Mouse (Mus musculus) monocyte, adult 5-6 weeks (primary cell): ENCODE data around the gene Mapkapk5. TPM values are rescaled to one million over a fixed set of nuclear protein-coding genes. Genes with fewer than 3 reads are reported as not detected.

Source experiments
- ATAC-seq: fragments of 153-309, 156-312 bp; replicated peaks from 2 replicates; pipeline ENCODE4 v1.8.0; 2017; ENCODE audit warnings: mild to moderate bottlenecking; ENCODE audit not compliant: low TSS enrichment, insufficient number of reproducible peaks, severe bottlenecking, poor library complexity, low FRiP score
- total RNA-seq: library from RNA; stranded (forward); fragments of 200-1000, 200-491, 200-594 nt; gene quantifications from 3 replicates; pipeline ENCODE4 v1.2.3, GENCODE M21; 2017

Gene Mapkapk5
- total RNA-seq, 1 experiment from 2014 or later, result 201 TPM

DNA sequence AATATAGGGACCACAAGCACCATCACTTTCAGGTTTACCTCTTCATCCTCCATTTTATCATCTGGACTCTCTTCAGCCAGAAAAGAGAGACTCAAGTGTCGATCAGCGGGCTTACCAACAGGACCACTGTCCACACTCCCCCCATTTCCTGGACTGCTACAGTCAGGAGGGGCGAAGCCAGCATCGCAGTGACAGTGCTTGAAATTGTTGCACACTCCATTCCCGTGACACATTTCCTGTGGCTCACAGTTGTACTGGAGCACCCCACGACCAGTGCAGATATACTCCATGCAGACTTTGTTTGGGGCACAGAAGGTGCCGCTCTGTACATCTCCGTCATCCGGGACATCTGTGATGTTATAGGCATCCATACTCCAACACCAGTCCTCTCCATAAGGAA is 26.7 kb downstream of the Mapkapk5 start:
- ATAC-seq, result no peak

DNA sequence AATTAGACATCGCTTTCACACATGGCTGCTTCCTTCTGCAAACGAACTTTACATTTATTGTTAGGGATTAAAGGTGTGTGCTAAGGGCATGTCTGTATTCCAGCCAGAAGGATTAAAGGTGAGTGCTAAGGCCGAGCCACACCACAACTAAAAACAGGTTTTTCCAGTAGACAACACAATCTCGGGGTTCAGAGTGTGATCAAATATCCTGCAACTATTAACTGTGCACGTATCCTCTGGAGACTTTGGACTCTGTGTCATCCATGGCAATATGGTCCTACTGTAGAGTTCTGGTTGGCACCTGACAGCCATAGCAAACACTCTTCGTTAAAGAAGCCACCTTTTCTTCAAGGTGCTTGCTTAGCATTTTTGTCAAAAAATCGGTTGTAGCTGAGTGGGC is 35.7 kb downstream of the Mapkapk5 start:
- no peak for ATAC-seq

DNA sequence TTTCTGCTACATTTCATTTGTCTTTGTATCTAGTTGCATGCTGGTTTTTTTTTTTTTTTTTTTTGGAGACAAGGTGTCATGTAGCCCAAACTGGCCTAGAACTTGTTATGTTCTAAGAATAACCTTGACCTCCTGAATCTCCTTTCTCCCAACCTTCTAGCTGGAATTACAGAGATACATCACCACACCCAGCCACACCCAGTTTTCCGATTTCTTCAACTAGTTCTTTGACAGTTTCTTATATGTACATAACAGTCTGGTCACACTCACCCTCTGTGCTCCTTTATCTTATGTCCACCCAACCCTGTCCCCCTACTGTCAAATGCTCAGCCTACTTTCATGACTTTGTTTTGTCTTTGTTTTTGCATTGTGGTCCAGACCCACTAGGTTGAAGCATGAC is 38.9 kb downstream of the Mapkapk5 start:
- no peak for ATAC-seq

DNA sequence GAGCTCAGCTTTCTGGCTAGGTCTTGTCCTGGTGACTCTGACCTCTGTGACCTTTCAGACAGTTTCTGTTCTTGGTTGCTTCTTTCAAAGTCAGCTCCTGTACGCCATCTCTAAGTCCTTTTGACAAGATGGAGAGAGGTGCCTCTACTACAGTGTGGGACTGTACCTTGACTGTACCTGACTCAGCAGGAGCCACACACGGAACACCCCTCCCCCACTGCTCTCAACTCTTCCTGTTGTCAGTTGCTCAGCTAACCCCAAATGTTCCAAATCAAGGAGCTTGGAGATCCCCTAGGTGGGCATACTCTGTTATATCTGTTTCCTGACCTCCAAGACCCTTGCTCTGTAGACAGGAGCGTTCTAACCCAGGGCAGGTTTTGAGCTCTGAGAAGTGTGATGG is 42.5 kb downstream of the Mapkapk5 start, which contains the start of gene Adam1b:
TSS of gene Adam1b (minus strand) at position 205 of the 400 bp plus-strand sequence.
- no peak for ATAC-seq

DNA sequence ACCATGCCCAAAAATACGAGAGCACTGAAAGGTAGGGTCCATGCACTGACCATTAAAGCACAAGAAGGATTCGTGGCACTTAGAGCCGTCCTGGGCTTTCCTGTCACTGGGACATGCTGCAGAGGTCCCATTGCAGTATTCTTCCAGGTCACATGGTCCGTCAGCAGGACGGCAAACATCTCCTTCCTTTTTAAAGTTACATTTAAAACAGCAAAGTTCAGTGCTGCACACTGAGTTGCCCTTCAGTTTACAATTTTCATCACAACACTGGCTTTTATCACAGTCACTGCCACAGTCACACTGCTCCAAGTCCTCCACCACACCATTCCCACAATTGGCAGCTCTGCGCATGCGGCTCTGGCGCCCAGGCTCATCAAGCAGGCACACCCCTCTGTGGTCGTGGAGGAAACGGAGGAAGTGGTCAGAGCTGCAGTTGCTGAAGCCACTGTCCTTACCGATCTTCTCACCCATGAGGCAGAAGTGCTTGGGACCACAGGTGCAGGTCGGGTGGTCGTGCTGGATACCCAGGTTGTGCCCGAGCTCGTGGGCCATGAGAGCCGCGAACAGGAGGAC is 44.2 kb downstream of the Mapkapk5 start:
- peak; percentile 93 for ATAC-seq

DNA sequence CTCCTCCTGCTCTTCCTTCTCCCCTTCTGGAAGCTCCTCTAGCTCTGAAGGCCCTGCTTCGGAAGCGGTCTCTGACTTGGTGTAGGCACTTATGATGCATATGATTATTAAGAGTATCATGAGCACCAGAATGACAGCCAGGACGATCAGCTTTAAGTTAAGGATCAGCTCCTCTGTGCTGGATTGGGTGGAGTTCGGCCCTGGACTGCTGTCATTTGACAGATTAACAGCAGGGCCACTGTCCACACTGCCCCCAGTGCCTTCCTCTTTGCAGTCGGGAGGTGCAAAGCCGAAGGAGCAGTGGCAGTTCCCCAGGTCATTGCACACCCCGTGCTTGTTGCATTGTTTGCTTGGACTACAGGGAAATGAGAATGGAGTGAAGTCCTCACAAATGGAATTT is 45.0 kb downstream of the Mapkapk5 start:
- 0 out of 2 replicates have a peak, but pooled peaks have one; percentile 30 for ATAC-seq

DNA sequence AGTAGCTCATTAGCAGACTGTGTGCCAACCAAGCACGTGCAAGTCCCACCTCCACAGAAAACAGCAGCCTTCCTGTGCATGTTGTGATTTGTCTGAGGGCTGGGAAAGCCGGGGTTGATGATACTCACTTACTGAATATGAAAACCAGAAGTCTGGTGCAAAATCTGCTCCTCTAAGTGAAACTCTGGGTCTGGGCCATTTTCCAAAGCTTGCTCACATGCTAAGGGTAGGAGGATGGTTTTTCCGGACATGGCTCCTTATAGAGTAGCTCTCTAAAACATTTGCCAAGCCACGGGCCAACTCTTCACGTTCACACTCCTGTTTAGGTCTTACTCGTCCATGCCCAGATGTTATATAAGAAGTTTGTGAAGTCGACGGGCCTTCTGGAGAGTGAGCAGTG is 52.4 kb downstream of the Mapkapk5 start:
- no peak for ATAC-seq

DNA sequence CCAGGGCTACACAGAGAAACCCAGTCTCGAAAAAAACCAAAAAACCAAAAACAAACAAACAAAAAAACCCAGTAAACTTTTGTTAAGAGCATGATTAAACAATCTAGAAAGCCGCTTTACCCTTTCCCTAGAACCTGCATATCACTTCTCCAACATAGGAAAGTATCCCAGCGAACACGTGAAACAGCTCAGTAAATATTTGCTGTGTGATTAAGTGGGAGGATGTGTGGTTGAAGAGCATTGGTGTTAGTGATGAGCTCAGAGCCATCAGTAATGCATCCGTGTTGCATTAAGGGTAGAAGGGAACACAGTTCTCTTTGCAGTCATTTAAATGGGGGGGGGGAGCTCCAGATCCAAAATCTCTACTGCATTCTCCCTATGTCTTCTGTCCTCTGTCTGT is 60.9 kb downstream of the Mapkapk5 start:
- ATAC-seq, result no peak

DNA sequence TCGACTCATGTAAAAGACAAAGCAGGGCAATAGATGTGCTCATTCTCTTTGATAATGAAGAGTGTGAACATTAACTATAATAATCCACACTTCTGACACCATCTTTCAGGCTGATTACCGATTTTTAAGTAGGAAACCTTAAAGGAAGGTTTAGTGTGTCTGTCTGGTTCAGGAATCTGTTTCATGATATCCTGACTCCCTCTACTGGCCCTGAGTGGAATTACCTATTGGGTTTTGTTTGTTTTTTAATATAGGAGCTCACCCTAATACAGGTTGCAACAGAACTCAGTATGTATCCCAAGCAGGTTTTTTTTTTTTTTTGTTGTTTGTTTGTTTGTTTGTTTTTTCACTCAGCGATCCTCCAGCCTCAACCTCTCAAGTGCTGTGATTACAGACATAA is 68.0 kb downstream of the Mapkapk5 start:
- peak; percentile 80 for ATAC-seq

DNA sequence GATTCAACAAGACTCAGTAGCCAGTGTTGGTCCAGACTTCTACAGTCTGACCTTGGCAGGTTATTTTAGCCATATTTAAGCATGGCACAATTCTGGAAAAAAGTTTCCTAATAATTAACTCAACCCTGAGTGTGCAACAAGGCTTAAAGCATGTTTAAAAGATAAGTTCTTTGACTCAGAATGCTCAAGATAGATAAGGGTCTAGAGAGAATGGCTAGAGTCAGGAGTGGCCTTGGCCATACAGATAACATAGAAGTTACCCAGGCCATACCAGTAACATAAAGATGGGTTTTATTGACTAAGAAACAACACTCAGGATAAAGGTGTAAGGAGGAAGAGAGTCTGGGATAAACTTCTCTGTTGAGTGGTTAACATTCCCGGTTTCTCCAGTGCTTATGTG is 69.7 kb downstream of the Mapkapk5 start:
- ATAC-seq, result no peak

Other genes with a start within 250 kb of the Mapkapk5 start
- 146 to 183 TPM (median 155 TPM) in 3 replicates for gene Trafd1, start 160.3 kb downstream of the Mapkapk5 start, total RNA-seq
- 11.7 to 38.6 TPM (median 24.4 TPM) in 3 replicates for gene Naa25, start 148.0 kb downstream of the Mapkapk5 start, total RNA-seq
- 0.53 TPM in 1 of 3 replicates, not detected in the others for gene Tmem116, start 94.0 kb downstream of the Mapkapk5 start, total RNA-seq
- gene Erp29, start 93.4 kb downstream of the Mapkapk5 start, total RNA-seq, result 290 to 464 TPM (median 461 TPM) in 3 replicates
- 0.57 TPM in 1 of 3 replicates, not detected in the others for gene Adam1b, start 42.5 kb downstream of the Mapkapk5 start, total RNA-seq
- 4.0 to 6.5 TPM (median 4.4 TPM) in 3 replicates for gene Adam1a, start 423 bp downstream of the Mapkapk5 start, total RNA-seq
- gene Gm42878, start 423 bp downstream of the Mapkapk5 start, total RNA-seq, result not detected in 3 replicates
- gene Aldh2, start 47.9 kb upstream of the Mapkapk5 start, total RNA-seq, result 233 to 306 TPM (median 259 TPM) in 3 replicates
- 0.10 to 6.7 TPM (median 0.96 TPM) in 3 replicates for gene Acad12, start 73.0 kb upstream of the Mapkapk5 start, total RNA-seq
- 1.7 to 3.4 TPM (median 2.6 TPM) in 3 replicates for gene Acad10, start 114.6 kb upstream of the Mapkapk5 start, total RNA-seq
- gene Brap, start 114.7 kb upstream of the Mapkapk5 start, total RNA-seq, result 109 to 124 TPM (median 113 TPM) in 3 replicates
- 24.4 to 49.0 TPM (median 40.7 TPM) in 3 replicates for gene Atxn2, start 165.4 kb upstream of the Mapkapk5 start, total RNA-seq